Mouse (Mus musculus) ES-E14 (cell line): ENCODE results near the gene Gm11639. TPM values are rescaled to one million over a fixed set of nuclear protein-coding genes. Genes with fewer than 3 reads are reported as not detected.

Experiments used
- DNase-seq: peaks from one replicate; pipeline ENCODE4 v3.0.0-alpha.2; 2013; ENCODE audit warnings: low read depth, low spot score
- H3K27ac ChIP-seq: 2 replicates; pipeline ENCODE4 v1.5.1; 2012; ENCODE audit warnings: low read depth, mild to moderate bottlenecking, low read length, moderate library complexity, mixed read lengths; ENCODE audit not compliant: poor library complexity, insufficient read depth, severe bottlenecking
- H3K36me3 ChIP-seq: 2 replicates; pipeline ENCODE4 v1.6.1; 2012; ENCODE audit warnings: mild to moderate bottlenecking, low read length, moderate library complexity, mixed read lengths; ENCODE audit not compliant: control insufficient read depth, poor library complexity, insufficient read depth, severe bottlenecking
- H3K4me1 ChIP-seq, 2 experiments: fragments of 150-350 bp in 1 of 2; sonication (generic) in 1 of 2; 2 replicates each; pipeline ENCODE4 v1.6.1; 2012; ENCODE audit warnings: low read length in 2 of 2, mild to moderate bottlenecking in 1 of 2, mixed read lengths in 1 of 2; ENCODE audit not compliant: control insufficient read depth in 2 of 2, insufficient read depth in 2 of 2, poor library complexity in 1 of 2
- H3K4me3 ChIP-seq, 2 experiments: fragments of 150-350 bp in 1 of 2; sonication (generic) in 1 of 2; 2 replicates each; pipeline ENCODE4 v1.5.1; 2012; ENCODE audit warnings: low read length in 2 of 2, low read depth in 1 of 2, mild to moderate bottlenecking in 1 of 2, mixed read lengths in 1 of 2; ENCODE audit not compliant: insufficient read depth in 1 of 2, poor library complexity in 1 of 2, severe bottlenecking in 1 of 2
- H3K9ac ChIP-seq: 2 replicates; pipeline ENCODE4 v1.6.1; 2012; ENCODE audit warnings: low read depth, mild to moderate bottlenecking, low read length, mixed read lengths; ENCODE audit not compliant: poor library complexity, insufficient read depth, severe bottlenecking
- H3K9me3 ChIP-seq: fragments of 150-350 bp; sonication (generic); 2 replicates; pipeline ENCODE4 v1.6.1; 2012; ENCODE audit warnings: low read depth, mild to moderate bottlenecking, low read length; ENCODE audit not compliant: control insufficient read depth, insufficient read depth
- CHD2 ChIP-seq: IDR thresholded peaks from 2 replicates; pipeline ENCODE4 v1.6.1; 2014; ENCODE audit warnings: mild to moderate bottlenecking, low read depth, low read length, inconsistent platforms
- HCFC1 ChIP-seq: IDR thresholded peaks from 2 replicates; pipeline ENCODE4 v1.6.1; 2012; ENCODE audit warnings: low read length, inconsistent platforms, borderline replicate concordance; ENCODE audit not compliant: insufficient read depth
- MAFK ChIP-seq: IDR thresholded peaks from 2 replicates; pipeline ENCODE4 v1.6.1; 2014; ENCODE audit warnings: mild to moderate bottlenecking, low read depth, low read length, inconsistent platforms; ENCODE audit not compliant: insufficient read depth
- ZC3H11A ChIP-seq: IDR thresholded peaks from 2 replicates; pipeline ENCODE4 v1.6.1; 2012; ENCODE audit warnings: low read depth, mild to moderate bottlenecking, inconsistent platforms, low read length, borderline replicate concordance
- ZNF384 ChIP-seq: IDR thresholded peaks from 2 replicates; pipeline ENCODE4 v1.6.1; 2012; ENCODE audit warnings: low read depth, low read length, inconsistent platforms
- in situ Hi-C, 2 experiments: fragments of 600-800 bp; cut with MboI; formaldehyde crosslinking; loops; one replicate each; pipeline ENCODE4 v1.15.1; 2025; ENCODE audit warnings: low sequenced_read_pairs in 2 of 2, inconsistent platforms in 1 of 2; ENCODE audit not compliant: unreplicated experiment in 2 of 2
- total RNA-seq: library from RNA; depleted of rRNA; stranded (reverse); fragments of 300-350 nt; gene quantifications from 2 replicates; pipeline ENCODE4 v1.2.3, GENCODE M21; 2012

Gm11639 gene
- total RNA-seq, 1 experiment = 0.36 TPM

DNA sequence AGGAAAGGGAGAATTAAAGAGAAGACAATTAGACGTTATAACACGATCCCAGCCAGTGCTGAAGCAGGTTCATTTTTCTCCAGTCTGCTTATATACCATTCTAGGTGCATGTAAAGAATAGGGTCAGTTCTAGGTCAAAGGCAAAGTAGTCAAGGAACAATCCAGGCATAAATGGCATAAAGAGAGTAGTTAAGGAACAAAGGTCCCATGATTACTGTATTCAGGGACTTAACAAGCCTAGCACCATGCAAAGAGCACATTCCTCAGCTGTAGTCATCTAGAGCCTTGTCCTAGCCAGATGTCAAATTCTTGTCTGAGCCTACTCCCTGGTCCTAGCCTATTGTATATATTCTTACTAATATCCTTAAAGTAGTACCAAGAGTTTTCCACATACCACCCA lies 259.2 kb downstream of the Gm11639 start:
- Histone ChIP-seq H3K9ac (no peak overlapping the region), H3K9me3 (no peaks in the 10 kb centered on the region), H3K27ac (no peak overlapping the region), H3K36me3 (no peaks in the 10 kb centered on the region), H3K4me1 (no peaks in the 10 kb centered on the region), H3K4me3 (no peak overlapping the region)
- in situ Hi-C loops = no loop called here
- no peak for TF ChIP-seq HCFC1
- no peak for TF ChIP-seq ZNF384
- TF ChIP-seq CHD2 = peak; percentile 87
- TF ChIP-seq ZC3H11A = no peak
- DNase-seq = peak; percentile 81

- Histone ChIP-seq H3K4me3 (no peak overlapping the region), H3K4me1 (no peaks in the 10 kb centered on the region), H3K9me3 (no peaks in the 10 kb centered on the region), H3K36me3 (no peaks in the 10 kb centered on the region), H3K27ac (no peak overlapping the region), H3K9ac (no peak overlapping the region)
- TF ChIP-seq ZC3H11A = no peak
- no peak for TF ChIP-seq HCFC1
- TF ChIP-seq CHD2 = no peak
- in situ Hi-C loops = no loop called here
- DNase-seq = no peak
These were observed 266.8 kb downstream of the Gm11639 start for GRCm38 (mm10) chr11:104952349-104952748.

DNA sequence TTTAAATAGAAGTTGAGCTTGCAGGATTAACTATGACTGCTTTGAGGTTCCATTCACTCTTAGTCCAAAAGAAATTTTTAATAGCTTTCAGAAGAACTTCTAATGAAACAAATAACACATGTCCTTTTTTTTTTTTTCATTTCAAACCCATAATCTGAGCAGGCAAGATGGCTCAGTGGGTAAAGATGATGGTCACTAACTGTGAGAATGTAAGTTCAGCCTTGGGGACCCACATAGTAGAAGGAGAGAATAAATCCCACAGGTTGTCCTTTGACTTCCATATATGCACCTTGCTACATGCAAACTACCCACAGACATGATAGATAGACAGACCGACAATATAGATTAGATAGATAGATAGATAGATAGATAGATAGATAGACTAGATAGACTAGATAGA lies 282.4 kb downstream of the Gm11639 start:
- Histone ChIP-seq H3K4me1 (peaks cover 0 to 12% of the 10 kb centered on the region in 2 experiments; a peak in 1 of 4 replicates), H3K27ac (no peak overlapping the region), H3K4me3 (no peak overlapping the region), H3K36me3 (no peaks in the 10 kb centered on the region), H3K9ac (no peak overlapping the region), H3K9me3 (no peaks in the 10 kb centered on the region)
- DNase-seq = no peak
- in situ Hi-C loops = no loop called here
- TF ChIP-seq ZNF384 = no peak
- TF ChIP-seq ZC3H11A = no peak
- no peak for TF ChIP-seq CHD2

- H3K9me3 ChIP-seq = no peaks in the 10 kb centered on the region
- no peak overlapping the region for H3K4me3 ChIP-seq
- no peak for DNase-seq
- in situ Hi-C loops = no loop called here
- H3K4me1 ChIP-seq = peaks cover 0 to 12% of the 10 kb centered on the region in 2 experiments; a peak in 1 of 4 replicates
- no peak overlapping the region for H3K9ac ChIP-seq
- no peak overlapping the region for H3K27ac ChIP-seq
- no peaks in the 10 kb centered on the region for H3K36me3 ChIP-seq
- TF ChIP-seq HCFC1 = no peak
- no peak for TF ChIP-seq MAFK
- no peak for TF ChIP-seq ZNF384
- TF ChIP-seq ZC3H11A = no peak
- TF ChIP-seq CHD2 = no peak
These were observed 282.9 kb downstream of the Gm11639 start for GRCm38 (mm10) chr11:104968388-104968787.

- Histone ChIP-seq H3K9ac (no peak overlapping the region), H3K36me3 (no peaks in the 10 kb centered on the region), H3K4me1 (peaks cover 0 to 12% of the 10 kb centered on the region in 2 experiments; a peak in 1 of 4 replicates), H3K4me3 (no peak overlapping the region), H3K9me3 (no peaks in the 10 kb centered on the region), H3K27ac (no peak overlapping the region)
- DNase-seq = peak; percentile 30
- TF ChIP-seq CHD2 = no peak
- no peak for TF ChIP-seq HCFC1
- TF ChIP-seq MAFK = no peak
- no peak for TF ChIP-seq ZNF384
- TF ChIP-seq ZC3H11A = no peak
- in situ Hi-C loops = no loop called here
These were observed 285.8 kb downstream of the Gm11639 start for GRCm38 (mm10) chr11:104971322-104971721.
